Comparison of ENCODE assay signal across 26 mouse cellular contexts in genomic region chr8:125849181-125849580, GRCm38 (mm10). TPM values are rescaled to one million over a fixed set of nuclear protein-coding genes. Genes with fewer than 3 reads are reported as not detected.
"Had no signal": no experiment of that assay in that cellular context is flagged by ENCODE, and none has a peak within 500 bp of the region (broad histone marks: within the 10 kb centered on the region; RNA-seq: fewer than 3 reads in every experiment).

No protein-coding gene starts in this region.

- H3K4me2 ChIP-seq: heart, embryonic 12.5 days; hindbrain, embryonic 12.5 days; hindbrain, embryonic 14.5 days; intestine, embryonic 15.5 days; limb, embryonic 12.5 days; liver, embryonic 11.5 days had no signal

- H3K9me3 ChIP-seq: heart, embryonic 10.5 days; heart, embryonic 12.5 days; hindbrain, embryonic 10.5 days; hindbrain, embryonic 12.5 days; intestine, embryonic 15.5 days; limb, embryonic 10.5 days; limb, embryonic 12.5 days had no signal

- ATAC-seq: hindbrain, embryonic 16.5 days; inflammation-experienced regulatory T-cells, adult 6 months; intestine, embryonic 15.5 days; intestine, postnatal 0 days had no signal

- H3K9ac ChIP-seq: heart, embryonic 12.5 days; hindbrain, embryonic 12.5 days; hindbrain, embryonic 14.5 days; intestine, embryonic 15.5 days; limb, embryonic 12.5 days had no signal

- H3K4me1 ChIP-seq: intestine, embryonic 15.5 days had no signal

- H3K27ac ChIP-seq: gastrocnemius, adult 2 months; heart, embryonic 10.5 days; hindbrain, embryonic 10.5 days; hindbrain, embryonic 14.5 days; intestine, embryonic 15.5 days; layer of hippocampus, adult 2 months; left cerebral cortex, adult 2 months; limb, embryonic 10.5 days; limb, embryonic 12.5 days had no signal

- DNase-seq: gastrocnemius, adult 2 months; gastrocnemius, postnatal 10 days; gastrocnemius, postnatal 25 days; heart, adult 18-20 months; heart, postnatal 10 days; heart, postnatal 4 days; kidney, adult 18-20 months; kidney, adult 8-10 months; kidney, postnatal 10 days; kidney, postnatal 25 days; kidney, postnatal 4 days; liver had no signal

- H3K4me3 ChIP-seq: gastrocnemius, adult 2 months; heart, embryonic 10.5 days; heart, embryonic 12.5 days; hindbrain, embryonic 10.5 days; hindbrain, embryonic 12.5 days; intestine, embryonic 15.5 days; layer of hippocampus, adult 2 months; left cerebral cortex, adult 2 months; limb, embryonic 10.5 days; limb, embryonic 12.5 days had no signal

- H3K27me3 ChIP-seq: heart, embryonic 12.5 days; hindbrain, embryonic 12.5 days; intestine, embryonic 15.5 days; limb, embryonic 12.5 days had no signal

- H3K36me3 ChIP-seq: heart, embryonic 10.5 days; heart, embryonic 12.5 days; hindbrain, embryonic 10.5 days; hindbrain, embryonic 12.5 days; intestine, embryonic 15.5 days; limb, embryonic 10.5 days; limb, embryonic 12.5 days had no signal

RNA-seq across cellular contexts. Expression of gene Pcnx2, which starts 48.9 kb away (rescaled TPM):
- polyA plus RNA-seq: limb, embryonic 10.5 days had no signal
